In the genomic region with DNA sequence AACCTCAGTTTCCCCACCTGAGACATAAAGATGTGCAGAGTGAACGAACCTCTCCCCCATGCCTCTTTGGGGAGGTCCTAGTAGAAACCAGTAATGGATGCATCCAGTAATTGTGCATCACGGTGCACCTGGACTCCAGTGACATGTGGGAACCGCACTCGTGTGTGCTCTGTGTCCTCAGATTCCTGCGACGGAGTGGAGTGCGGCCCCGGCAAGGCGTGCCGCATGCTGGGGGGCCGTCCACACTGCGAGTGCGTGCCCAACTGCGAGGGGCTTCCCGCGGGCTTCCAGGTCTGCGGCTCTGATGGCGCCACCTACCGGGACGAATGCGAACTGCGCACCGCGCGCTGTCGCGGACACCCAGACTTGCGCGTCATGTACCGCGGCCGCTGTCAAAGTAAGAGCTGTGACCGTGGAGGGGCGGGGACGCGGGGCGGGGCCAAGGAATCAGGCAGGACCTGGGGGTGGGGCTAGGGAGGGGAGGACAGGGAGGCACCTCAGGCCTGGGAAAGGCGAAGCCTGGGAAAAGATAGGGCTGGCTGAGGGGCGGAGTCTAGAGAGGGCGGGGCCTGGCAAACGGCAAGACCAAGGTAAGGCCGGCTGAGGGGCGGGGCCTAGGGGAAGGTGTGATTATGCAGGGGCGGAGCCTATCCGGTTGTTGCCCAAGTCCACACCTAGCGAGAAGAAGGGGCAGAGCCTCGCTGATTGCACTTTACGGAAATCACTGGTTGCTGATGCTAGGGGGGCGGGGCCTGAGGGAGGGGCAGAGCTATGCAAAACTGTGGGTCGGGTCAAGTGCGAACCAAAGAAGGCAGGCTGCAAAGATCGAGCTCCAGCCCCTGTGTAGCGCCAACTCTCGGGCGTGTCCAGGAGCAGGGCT, we compare ENCODE assay signal across 8 mouse cellular contexts. TPM values are rescaled to one million over a fixed set of nuclear protein-coding genes. Genes with fewer than 3 reads are reported as not detected.
DNase-seq lines count a peak whose midpoint lies in the region; ATAC-seq and TF ChIP-seq lines count a peak whose summit lies in the region.

No protein-coding gene starts in this region.

- ATAC-seq in frontal cortex, adult (ENCODE audit: low TSS enrichment): peak; percentile 74
- ATAC-seq in lung, postnatal 0 days: peak; percentile 88

- DNase-seq in MEL (ENCODE audit: low read depth, low spot score): peak; percentile 99
- peak; percentile 98 for DNase-seq in cerebellum, adult 9-10 months
- DNase-seq in hindbrain, embryonic 10.5 days (ENCODE audit: low spot score): peak; percentile 98
- DNase-seq in layer of hippocampus, adult 9-11 months: peak; percentile 98
- DNase-seq in lung, postnatal 0 days (ENCODE audit: low spot score): peak; percentile 98
- DNase-seq in ovary, postnatal 14 days (ENCODE audit: low spot score): peak; percentile 93
- DNase-seq in thymus, postnatal 14 days: peak; percentile 96

- no peaks in the 10 kb centered on the region for H3K9me3 ChIP-seq in MEL (replicated peaks; ENCODE audit: insufficient read depth, low read length)
- H3K9me3 ChIP-seq in hindbrain, embryonic 10.5 days: peaks cover under 1% of the 10 kb centered on the region; the same call in 1 of the 2 replicates
- no peaks in the 10 kb centered on the region for H3K9me3 ChIP-seq in lung, postnatal 0 days (ENCODE audit: low read length)

- WGBS in hindbrain, embryonic 10.5 days: 2% methylated on average over 55 of the region's 55 CpGs
- WGBS in lung, postnatal 0 days: 2% methylated on average over 55 of the region's 55 CpGs

- H3K9ac ChIP-seq in MEL (ENCODE audit: control insufficient read depth, low read depth, low read length, poor library complexity, severe bottlenecking): no peak overlapping the region
- H3K9ac ChIP-seq in lung, postnatal 0 days (replicated peaks; ENCODE audit: low read depth): no peak overlapping the region

- H3K27me3 ChIP-seq in MEL (ENCODE audit: control insufficient read depth in 1 of 2, insufficient read depth in 2 of 2, low read length in 2 of 2): no peaks in the 10 kb centered on the region
- peaks cover 86% of the 10 kb centered on the region for H3K27me3 ChIP-seq in hindbrain, embryonic 10.5 days (ENCODE audit: insufficient read depth, poor library complexity, severe bottlenecking)
- no peaks in the 10 kb centered on the region for H3K27me3 ChIP-seq in lung, postnatal 0 days (replicated peaks; ENCODE audit: insufficient read depth, low read length)

- no peaks in the 10 kb centered on the region for H3K36me3 ChIP-seq in MEL (ENCODE audit: control insufficient read depth in 1 of 2, insufficient read depth in 2 of 2, low read length in 2 of 2)
- no peaks in the 10 kb centered on the region for H3K36me3 ChIP-seq in hindbrain, embryonic 10.5 days
- no peaks in the 10 kb centered on the region; the same call in 1 of the 2 replicates for H3K36me3 ChIP-seq in lung, postnatal 0 days (ENCODE audit: insufficient read depth, low read length)

- peak overlapping the region; percentile 61 for H3K4me2 ChIP-seq in lung, postnatal 0 days (replicated peaks; ENCODE audit: low read depth, low read length)

- H3K79me2 ChIP-seq in MEL (ENCODE audit: control insufficient read depth, insufficient read depth, low read length, poor library complexity): no peaks in the 10 kb centered on the region

- no peak overlapping the region for H3K27ac ChIP-seq in MEL (ENCODE audit: control insufficient read depth, low read depth, low read length)
- H3K27ac ChIP-seq in hindbrain, embryonic 10.5 days: peak overlapping the region; percentile 54
- peak overlapping the region; percentile 78 for H3K27ac ChIP-seq in lung, postnatal 0 days (ENCODE audit: low read length)

- peaks cover 0 to 8% of the 10 kb centered on the region in 2 experiments; a peak in 1 of 4 replicates for H3K4me1 ChIP-seq in MEL (ENCODE audit: control insufficient read depth in 1 of 2, insufficient read depth in 2 of 2, low read length in 2 of 2)
- H3K4me1 ChIP-seq in hindbrain, embryonic 10.5 days (replicated peaks): peaks cover 47% of the 10 kb centered on the region
- peaks cover 17% of the 10 kb centered on the region; the same call in 1 of the 2 replicates for H3K4me1 ChIP-seq in lung, postnatal 0 days (ENCODE audit: insufficient read depth, low read depth, low read length)

- no peak for TF ChIP-seq POLR2A in MEL (IDR thresholded peaks at IDR 0.05; ENCODE audit: control insufficient read depth in 1 of 2, insufficient read depth in 1 of 2, low read depth in 1 of 2, low read length in 2 of 2, poor library complexity in 1 of 2)

- no peak for TF ChIP-seq EP300 in MEL (IDR thresholded peaks at IDR 0.05; ENCODE audit: low read depth in 1 of 2, low read length in 2 of 2)
- TF ChIP-seq EP300 in lung, postnatal 0 days (IDR thresholded peaks at IDR 0.05): no peak

- TF ChIP-seq CTCF in MEL (IDR thresholded peaks at IDR 0.05 in 2 of 3, conservative IDR thresholded peaks at IDR 0.05 in 1 of 3; ENCODE audit: control insufficient read depth in 1 of 3, insufficient read depth in 1 of 3, low read depth in 2 of 3, low read length in 3 of 3, poor library complexity in 1 of 3, severe bottlenecking in 1 of 3): peak; percentile 69 to 94 (median 76)
- peak; percentile 89 for TF ChIP-seq CTCF in lung, postnatal 0 days (IDR thresholded peaks at IDR 0.05)

- TF ChIP-seq RAD21 in MEL (IDR thresholded peaks at IDR 0.05; ENCODE audit: low read depth, low read length): peak; percentile 9

- H3K4me3 ChIP-seq in MEL (ENCODE audit: control insufficient read depth in 1 of 2, insufficient read depth in 1 of 2, low read depth in 2 of 2, low read length in 2 of 2): peak overlapping the region; percentile 53 to 71; a peak in 3 of 4 replicates
- peak overlapping the region; percentile 53 for H3K4me3 ChIP-seq in hindbrain, embryonic 10.5 days
- peak overlapping the region; percentile 31 for H3K4me3 ChIP-seq in lung, postnatal 0 days (ENCODE audit: low read depth, low read length)

TF ChIP-seq in MEL, 35 proteins besides CTCF, POLR2A, EP300 and RAD21 (continues in another document):
- TF ChIP-seq CHD1 (IDR thresholded peaks at IDR 0.05; ENCODE audit: low read depth, low read length) (no peak), TBP (IDR thresholded peaks at IDR 0.05; ENCODE audit: low read depth, low read length) (no peak), HCFC1 (IDR thresholded peaks at IDR 0.05; ENCODE audit: low read depth, low read length) (peak; percentile 53; the same call in 1 of the 2 replicates), USF1 (IDR thresholded peaks at IDR 0.05; ENCODE audit: low read depth, low read length) (no peak), SIN3A (IDR thresholded peaks at IDR 0.05; ENCODE audit: low read length) (peak; percentile 56), MXI1 (IDR thresholded peaks at IDR 0.05; ENCODE audit: low read depth, low read length) (peak; percentile 51), E2F4 (IDR thresholded peaks at IDR 0.05; ENCODE audit: borderline replicate concordance, low read depth, low read length) (no peak), ZKSCAN1 (IDR thresholded peaks at IDR 0.05; ENCODE audit: low read depth, low read length) (no peak), NELFE (IDR thresholded peaks at IDR 0.05; ENCODE audit: low read depth, low read length) (no peak), MAZ (IDR thresholded peaks at IDR 0.05; ENCODE audit: low read depth, low read length) (peak; percentile 79), SMC3 (IDR thresholded peaks at IDR 0.05; ENCODE audit: low read depth, low read length) (peak; percentile 44), RCOR1 (IDR thresholded peaks at IDR 0.05; ENCODE audit: low read depth, low read length) (no peak), BHLHE40 (IDR thresholded peaks at IDR 0.05; ENCODE audit: borderline replicate concordance, low read depth, low read length) (no peak), ZC3H11A (IDR thresholded peaks at IDR 0.05; ENCODE audit: low read depth, low read length) (no peak), NRF1 (IDR thresholded peaks at IDR 0.05; ENCODE audit: insufficient read depth, low read depth, low read length, poor library complexity, severe bottlenecking) (peak; percentile 58), ZMIZ1 (IDR thresholded peaks at IDR 0.05; ENCODE audit: low read depth, low read length) (no peak), CHD2 (IDR thresholded peaks at IDR 0.05; ENCODE audit: low read length) (no peak)

RNA-seq across cellular contexts. Expression of gene Fstl3, which starts 3.0 kb away (rescaled TPM):
- 2.2 and 4.3 TPM in 2 replicates for total RNA-seq in MEL (2012; rRNA removed)
- polyA plus RNA-seq in MEL (2012; ENCODE audit: insufficient read depth in 1 of 2, insufficient read length in 2 of 2, low read depth in 1 of 2, low replicate concordance in 2 of 2, missing spikeins in 1 of 2): 1 to 10 TPM in 1 of 2 experiments, not detected in 1; 7.1 TPM
- 1.7 and 1.8 TPM in 2 replicates for polyA plus RNA-seq in hindbrain, embryonic 10.5 days (2016; fragmentation: Nextera tagmentation; extraction: Ambion mirVana)
- polyA plus RNA-seq in lung, postnatal 0 days (2015; fragmentation: Nextera tagmentation; extraction: Ambion mirVana): 38.6 and 39.9 TPM in 2 replicates

RNA-seq across cellular contexts. Expression of gene Prss57, which starts 10.7 kb away (rescaled TPM):
- 0.39 and 0.50 TPM in 2 replicates for total RNA-seq in MEL (2012; rRNA removed)
- under 1 TPM in 1 of 2 experiments, not detected in 1; 0.70 TPM for polyA plus RNA-seq in MEL (2012; ENCODE audit: insufficient read depth in 1 of 2, insufficient read length in 2 of 2, low read depth in 1 of 2, low replicate concordance in 2 of 2, missing spikeins in 1 of 2)
- 0.10 TPM in 1 of 2 replicates, not detected in the other for polyA plus RNA-seq in hindbrain, embryonic 10.5 days (2016; fragmentation: Nextera tagmentation; extraction: Ambion mirVana)
- polyA plus RNA-seq in lung, postnatal 0 days (2015; fragmentation: Nextera tagmentation; extraction: Ambion mirVana): 0.11 and 0.31 TPM in 2 replicates

RNA-seq across cellular contexts. Expression of gene Rnf126, which starts 13.3 kb away (rescaled TPM):
- 78.8 and 84.8 TPM in 2 replicates for total RNA-seq in MEL (2012; rRNA removed)
- 100 to 1,000 TPM; 174 to 184 TPM for polyA plus RNA-seq in MEL (2012; ENCODE audit: insufficient read depth in 1 of 2, insufficient read length in 2 of 2, low read depth in 1 of 2, low replicate concordance in 2 of 2, missing spikeins in 1 of 2)
- 124 and 136 TPM in 2 replicates for polyA plus RNA-seq in hindbrain, embryonic 10.5 days (2016; fragmentation: Nextera tagmentation; extraction: Ambion mirVana)
- polyA plus RNA-seq in lung, postnatal 0 days (2015; fragmentation: Nextera tagmentation; extraction: Ambion mirVana): 40.5 and 45.9 TPM in 2 replicates

RNA-seq across cellular contexts. Expression of gene Palm, which starts 13.3 kb away (rescaled TPM):
- 4.8 TPM in 2 replicates for total RNA-seq in MEL (2012; rRNA removed)
- polyA plus RNA-seq in MEL (2012; ENCODE audit: insufficient read depth in 1 of 2, insufficient read length in 2 of 2, low read depth in 1 of 2, low replicate concordance in 2 of 2, missing spikeins in 1 of 2): 10 to 100 TPM in 1 of 2 experiments, not detected in 1; 15.5 TPM
- polyA plus RNA-seq in hindbrain, embryonic 10.5 days (2016; fragmentation: Nextera tagmentation; extraction: Ambion mirVana): 142 and 175 TPM in 2 replicates
- polyA plus RNA-seq in lung, postnatal 0 days (2015; fragmentation: Nextera tagmentation; extraction: Ambion mirVana): 29.6 and 30.8 TPM in 2 replicates

RNA-seq across cellular contexts. Expression of gene Fgf22, which starts 25.1 kb away (rescaled TPM):
- 0.15 and 0.33 TPM in 2 replicates for total RNA-seq in MEL (2012; rRNA removed)
- polyA plus RNA-seq in MEL (2012; ENCODE audit: insufficient read depth in 1 of 2, insufficient read length in 2 of 2, low read depth in 1 of 2, low replicate concordance in 2 of 2, missing spikeins in 1 of 2): under 1 TPM in 1 of 2 experiments, not detected in 1; 0.33 TPM
- polyA plus RNA-seq in hindbrain, embryonic 10.5 days (2016; fragmentation: Nextera tagmentation; extraction: Ambion mirVana): 0.12 and 0.55 TPM in 2 replicates
- polyA plus RNA-seq in lung, postnatal 0 days (2015; fragmentation: Nextera tagmentation; extraction: Ambion mirVana): 0.18 TPM in 1 of 2 replicates, not detected in the other
